Mouse (Mus musculus): Measurements from ENCODE around the gene Trim30b.
"Not testable (repeated sequence)": the region's sequence is repeated elsewhere in the genome, so short reads cannot be mapped to it uniquely, and the experiment has no call there.

Trim30b gene

GRCm38 (mm10) chr7:104369736-104370414 lies at the start of gene Trim30b:
Gene Trim30b, minus strand, starts transcription at chr7:104369884.
- DNase-seq, result peak; percentile 43

- DNase-seq, result no peak
Observed at GRCm38 (mm10) chr7:104404460-104404950, 34.8 kb upstream of the Trim30b start.

GRCm38 (mm10) chr7:104401140-104401539 lies 31.5 kb upstream of the Trim30b start:
- DNase-seq, result peak; percentile 17

- peak; percentile 4 for DNase-seq
Observed at GRCm38 (mm10) chr7:104400698-104401097, 31.0 kb upstream of the Trim30b start, which contains the start of gene Trim30c. Gene Trim30c, minus strand, starts transcription at chr7:104400837.

GRCm38 (mm10) chr7:104398492-104398891 lies 28.8 kb upstream of the Trim30b start:
- no peak for DNase-seq

GRCm38 (mm10) chr7:104366339-104366738 lies 3.3 kb downstream of the Trim30b start:
- no peak for DNase-seq

GRCm38 (mm10) chr7:104353600-104353967 lies 16.1 kb downstream of the Trim30b start:
- DNase-seq, result no peak

- DNase-seq, result peak; percentile 86
Observed at GRCm38 (mm10) chr7:104352717-104353599, 16.7 kb downstream of the Trim30b start, which contains the start of gene Trim12c. Gene Trim12c, minus strand, starts transcription at chr7:104353362.

GRCm38 (mm10) chr7:104348043-104348442 lies 21.6 kb downstream of the Trim30b start:
- DNase-seq, result not testable (repeated sequence)

GRCm38 (mm10) chr7:104340744-104341143 lies 28.9 kb downstream of the Trim30b start:
- DNase-seq, result not testable (repeated sequence)

GRCm38 (mm10) chr7:104335547-104335946 lies 34.1 kb downstream of the Trim30b start:
- not testable (repeated sequence) for DNase-seq

- DNase-seq, result not testable (repeated sequence)
Observed at GRCm38 (mm10) chr7:104329171-104329570, 40.5 kb downstream of the Trim30b start, which contains the start of gene Trim34b. Gene Trim34b, plus strand, starts transcription at chr7:104329471.

- no peak for DNase-seq
Observed at GRCm38 (mm10) chr7:104322028-104322427, 47.7 kb downstream of the Trim30b start.

- peak; percentile 5 for DNase-seq
Observed at GRCm38 (mm10) chr7:104315369-104316080, 54.2 kb downstream of the Trim30b start, which contains the start of gene Trim12a. Gene Trim12a, minus strand, starts transcription at chr7:104315466.

- peak; percentile 19 for DNase-seq
Observed at GRCm38 (mm10) chr7:104314796-104315353, 54.8 kb downstream of the Trim30b start.
